Mouse (Mus musculus): ENCODE measurements at regions not wholly inside any gene's neighbourhood (a gene's known extent, or its start where the extent isn't known, plus 50 kb on each side); places are given as distances from the start of the nearest gene placed in this dataset.

DNA sequence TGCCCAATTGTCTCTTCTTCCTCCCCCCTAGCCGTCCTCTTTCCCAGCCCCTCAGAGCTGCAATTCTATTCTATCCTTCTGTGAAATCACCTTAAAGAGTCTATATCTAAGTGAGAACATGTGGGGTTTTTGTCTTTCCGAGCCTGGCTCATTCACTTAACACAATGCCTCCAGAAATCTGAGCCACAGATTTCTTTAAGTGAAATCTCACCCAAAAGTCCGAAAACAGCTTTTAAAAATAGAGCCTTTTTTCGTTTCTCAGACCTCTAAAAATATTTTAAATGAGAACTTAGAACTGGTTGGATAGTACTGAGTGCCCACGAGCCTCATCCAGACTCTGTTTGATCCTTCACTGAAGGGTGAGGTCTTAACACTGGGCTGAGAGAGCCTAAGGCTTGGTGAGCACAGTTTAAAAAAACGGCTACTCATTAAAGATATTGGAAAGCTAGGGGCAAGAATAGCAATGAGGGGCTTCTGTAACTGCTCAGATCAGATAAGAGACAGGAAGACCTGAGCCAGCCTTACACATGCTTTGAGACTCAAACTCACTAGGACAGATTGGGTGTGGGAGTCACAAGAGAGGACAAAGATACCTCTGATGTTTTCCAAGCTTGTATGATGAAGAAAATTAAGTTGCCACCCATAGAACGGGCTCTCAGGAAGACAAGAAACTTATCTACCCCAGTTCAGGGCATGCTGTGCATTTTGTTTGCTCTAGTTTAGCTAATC, 427.3 kb downstream of the Prss52 start:
- TF ChIP-seq TAL1 (IDR thresholded peaks at IDR 0.05; ENCODE audit: low read length), result no peak
- no peak for TF ChIP-seq GATA1 (IDR thresholded peaks at IDR 0.05; ENCODE audit: low read length)

Data from erythroblast, embryonic 14.5 days (primary cell).